In the genomic region with DNA sequence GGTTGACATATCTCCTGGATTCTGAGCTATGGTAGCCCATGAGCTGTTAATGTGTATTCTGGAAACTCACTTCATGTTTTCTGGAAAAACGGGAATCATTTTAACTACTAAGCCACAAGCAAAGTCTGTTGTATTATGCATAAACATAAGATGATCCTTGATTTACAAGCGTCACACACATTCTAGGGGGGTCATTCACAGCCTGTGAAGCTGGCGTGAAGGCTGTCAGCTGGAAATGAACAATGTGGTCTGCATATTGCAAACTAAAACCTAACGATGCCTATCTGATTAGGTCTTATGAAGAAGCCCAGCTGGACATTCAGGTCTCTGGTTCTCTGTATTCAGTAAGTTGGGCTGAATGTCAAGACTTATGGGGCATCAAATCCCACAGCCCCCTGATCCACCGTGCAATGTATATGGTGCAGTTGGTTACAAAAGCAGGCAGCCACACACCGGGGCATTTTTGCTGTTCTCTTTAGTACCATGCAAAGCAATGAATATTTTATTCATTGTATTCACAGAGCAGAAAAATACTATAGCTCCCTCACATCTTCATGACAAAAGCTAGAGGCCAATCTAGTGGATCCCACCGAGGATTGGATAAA, we compare ENCODE assay signal across 9 mouse cellular contexts.
"Had no signal": no experiment of that assay in that cellular context is flagged by ENCODE, and none has a peak within 500 bp of the region (broad histone marks: within the 10 kb centered on the region; RNA-seq: fewer than 3 reads in every experiment).

No protein-coding gene starts in this region.

- H3K9ac ChIP-seq: kidney, embryonic 15.5 days; limb, embryonic 13.5 days; liver, embryonic 14.5 days had no signal

- H3K4me1 ChIP-seq: kidney, embryonic 15.5 days; limb, embryonic 13.5 days had no signal

- H3K4me3 ChIP-seq: kidney, embryonic 15.5 days; limb, embryonic 13.5 days had no signal

- H3K4me2 ChIP-seq: kidney, embryonic 15.5 days; limb, embryonic 13.5 days had no signal

- H3K27ac ChIP-seq: kidney, embryonic 15.5 days; limb, embryonic 13.5 days; liver, embryonic 14.5 days had no signal

- H3K36me3 ChIP-seq: kidney, embryonic 15.5 days; limb, embryonic 13.5 days had no signal

- H3K27me3 ChIP-seq: kidney, embryonic 15.5 days; limb, embryonic 13.5 days had no signal

- DNase-seq: kidney, adult 18-20 months; kidney, postnatal 14 days; left cerebral cortex, postnatal 4 days; lung, adult 18-20 months; thymus, adult 18-20 months; thymus, postnatal 14 days had no signal

- H3K9me3 ChIP-seq: kidney, embryonic 15.5 days; limb, embryonic 13.5 days had no signal
